Mouse (Mus musculus) skeletal muscle tissue, postnatal 0 days (tissue): ENCODE data around the gene Tmprss11e. TPM values are rescaled to one million over a fixed set of nuclear protein-coding genes. Genes with fewer than 3 reads are reported as not detected.

Experiments
- polyA plus RNA-seq: library from polyadenylated mRNA; unstranded; fragments of >200 nt; fragmentation: Nextera tagmentation; extraction: Ambion mirVana; gene quantifications from 2 replicates; pipeline ENCODE4 v1.2.1, GENCODE M21; 2015

Gene Tmprss11e
- not detected in 2 replicates for polyA plus RNA-seq

DNA sequence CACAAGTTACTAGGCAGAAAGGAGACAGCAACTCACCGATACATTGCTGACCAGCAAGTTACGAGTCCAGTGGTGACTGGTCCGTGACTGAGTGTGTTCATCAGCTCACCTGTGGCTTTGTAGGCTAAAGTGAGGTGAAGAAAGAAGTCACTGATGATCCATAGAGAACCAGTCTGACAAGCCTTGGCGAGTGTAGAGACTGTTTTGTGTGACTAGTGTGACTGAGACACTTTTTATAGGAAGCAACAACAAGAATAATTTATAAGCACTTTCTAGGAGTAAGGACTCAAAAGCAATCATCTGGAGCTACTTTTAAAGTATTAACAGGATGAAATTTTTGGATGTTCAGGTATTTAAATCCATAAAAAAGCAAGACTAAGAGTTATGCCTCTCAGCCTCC, at the start of gene Tmprss11e:
TSS of gene Tmprss11e (minus strand) at position 101 of the 400 bp plus-strand sequence.

DNA sequence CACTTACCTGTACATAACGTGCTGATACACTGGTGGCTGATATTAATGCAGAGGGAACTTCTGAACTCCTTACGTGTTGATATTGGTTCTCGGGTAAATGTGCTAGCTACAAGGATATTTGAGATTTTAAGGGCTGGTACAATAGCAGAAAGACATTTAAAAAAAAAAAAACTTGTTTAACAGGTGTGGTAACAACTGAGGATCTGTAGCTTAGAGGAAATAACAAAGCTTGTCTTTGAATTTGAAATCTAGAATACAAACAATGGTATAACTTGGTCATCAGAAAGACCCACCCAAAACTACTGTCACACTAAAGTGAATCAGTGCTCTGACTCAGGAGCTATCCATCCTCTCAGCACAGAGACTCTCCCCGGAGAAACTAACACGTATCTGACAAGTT, 69.4 kb downstream of the Tmprss11e start, which contains the start of gene Tmprss11b:
TSS of gene Tmprss11b (minus strand) at position 101 of the 400 bp plus-strand sequence.

Other genes with a start within 250 kb of the Tmprss11e start
- not detected in 2 replicates for gene Tmprss11g, start 227.2 kb downstream of the Tmprss11e start, polyA plus RNA-seq
- 0.34 TPM in 1 of 2 replicates, not detected in the other for gene Tmprss11f, start 113.4 kb downstream of the Tmprss11e start, polyA plus RNA-seq
- not detected in 2 replicates for gene Tmprss11b, start 69.5 kb downstream of the Tmprss11e start, polyA plus RNA-seq
- 18.3 and 18.5 TPM in 2 replicates for gene Ythdc1, start 58.4 kb upstream of the Tmprss11e start, polyA plus RNA-seq
- gene Ugt2b34, start 161.1 kb upstream of the Tmprss11e start, polyA plus RNA-seq, result 0.08 TPM in 1 of 2 replicates, not detected in the other
- not detected in 2 replicates for gene Ugt2b1, start 180.7 kb upstream of the Tmprss11e start, polyA plus RNA-seq